Mouse (Mus musculus) lung, postnatal 0 days (tissue): ENCODE results near the gene Trio.

Source experiments
- CTCF ChIP-seq: IDR thresholded peaks from 2 replicates; pipeline ENCODE4 v1.5.1; 2016; ENCODE audit warnings: antibody characterized with exemption, mild to moderate bottlenecking
- EP300 ChIP-seq: IDR thresholded peaks from 2 replicates; pipeline ENCODE4 v1.6.1; 2016; ENCODE audit warnings: antibody characterized with exemption, mild to moderate bottlenecking, control low read depth

GRCm38 (mm10) chr15:27758680-27759079 lies 267.0 kb downstream of the Trio start:
- TF ChIP-seq CTCF, result no peak
- TF ChIP-seq EP300, result no peak
